Mouse (Mus musculus) kidney, adult 18-20 months (tissue): ENCODE measurements around the gene 1700061G19Rik.

Source experiments
- DNase-seq: peaks from one replicate; pipeline ENCODE4 v3.0.0; 2021

Gene 1700061G19Rik

GRCm38 (mm10) chr17:56929530-56929929 is 54.3 kb downstream of the 1700061G19Rik start:
- DNase-seq = no peak

GRCm38 (mm10) chr17:56930026-56930425 is 54.7 kb downstream of the 1700061G19Rik start:
- no peak for DNase-seq

GRCm38 (mm10) chr17:56933395-56933794 is 58.1 kb downstream of the 1700061G19Rik start:
- DNase-seq = no peak

GRCm38 (mm10) chr17:56934545-56935330 is 59.5 kb downstream of the 1700061G19Rik start:
- DNase-seq = no peak

GRCm38 (mm10) chr17:56935363-56936131 is 60.3 kb downstream of the 1700061G19Rik start, which contains the start of gene Mllt1:
Gene Mllt1 (minus strand): TSS chr17:56935415.
- DNase-seq = peak; percentile 99

- DNase-seq = no peak
Measured at GRCm38 (mm10) chr17:56936731-56937130, 61.5 kb downstream of the 1700061G19Rik start.
